17 mouse cellular contexts compared by ENCODE assay signal in genomic region chr15:79306043-79306637, GRCm38 (mm10). TPM values are rescaled to one million over a fixed set of nuclear protein-coding genes. Genes with fewer than 3 reads are reported as not detected.
"Had no signal": no experiment of that assay in that cellular context is flagged by ENCODE, and none has a peak within 500 bp of the region (broad histone marks: within the 10 kb centered on the region; RNA-seq: fewer than 3 reads in every experiment).

No protein-coding gene starts in this region.

- H3K27me3 ChIP-seq: neural tube, embryonic 12.5 days had no signal

- DNase-seq: kidney, adult 9 months; kidney, postnatal 36 days; liver; lung, adult 18-20 months; midbrain, embryonic 14.5 days; thymus, adult 2 months; thymus, postnatal 25 days had no signal

- H3K4me3 ChIP-seq: layer of hippocampus, adult 2 months; midbrain, embryonic 10.5 days; neural tube, embryonic 12.5 days had no signal

- H3K9ac ChIP-seq: liver, embryonic 14.5 days; neural tube, embryonic 12.5 days had no signal

- H3K4me2 ChIP-seq: neural tube, embryonic 12.5 days had no signal

- H3K27ac ChIP-seq: kidney, postnatal 0 days; layer of hippocampus, adult 2 months; liver, embryonic 14.5 days; midbrain, embryonic 10.5 days; neural tube, embryonic 12.5 days had no signal

- H3K4me1 ChIP-seq: neural tube, embryonic 12.5 days had no signal

- H3K9me3 ChIP-seq: midbrain, embryonic 10.5 days; neural tube, embryonic 12.5 days had no signal

RNA-seq across cellular contexts. Expression of gene Baiap2l2, which starts 20.8 kb away (rescaled TPM):
- total RNA-seq: neutrophil, adult 5-6 weeks had no signal

RNA-seq across cellular contexts. Expression of gene Slc16a8, which starts 51.6 kb away (rescaled TPM):
- total RNA-seq: layer of hippocampus, adult 2 months; left cerebral cortex, adult 18-20 months; left cerebral cortex, postnatal 14 days; neutrophil, adult 5-6 weeks had no signal
- polyA plus RNA-seq: kidney, postnatal 0 days; limb, embryonic 11.5 days; liver, embryonic 14.5 days; testis, adult 2 months had no signal
